Mouse (Mus musculus) small intestine, adult 2 months (tissue): ENCODE data around the gene Bbs9. TPM values are rescaled to one million over a fixed set of nuclear protein-coding genes. Genes with fewer than 3 reads are reported as not detected.
"Not testable (repeated sequence)": the region's sequence is repeated elsewhere in the genome, so short reads cannot be mapped to it uniquely, and the experiment has no call there.

Source experiments
- H3K27ac ChIP-seq: fragments of 200-500 bp; 2 replicates; pipeline ENCODE4 v1.5.1; 2012; ENCODE audit warnings: low read depth, low read length, control low read depth, inconsistent platforms; ENCODE audit not compliant: insufficient read depth
- H3K27me3 ChIP-seq: fragments of 200-500 bp; 2 replicates; pipeline ENCODE4 v1.6.1; 2012; ENCODE audit warnings: mild to moderate bottlenecking, moderate library complexity, low read length, inconsistent platforms; ENCODE audit not compliant: control insufficient read depth, insufficient read depth
- H3K36me3 ChIP-seq: fragments of 200-500 bp; 2 replicates; pipeline ENCODE4 v1.6.1; 2012; ENCODE audit warnings: mild to moderate bottlenecking, low read length, control low read depth, inconsistent platforms; ENCODE audit not compliant: control insufficient read depth, insufficient read depth
- H3K4me1 ChIP-seq: fragments of 200-500 bp; 2 replicates; pipeline ENCODE4 v1.6.1; 2012; ENCODE audit warnings: low read length, inconsistent platforms, mixed read lengths; ENCODE audit not compliant: control insufficient read depth, insufficient read depth, insufficient read length
- H3K4me3 ChIP-seq: fragments of 200-500 bp; 2 replicates; pipeline ENCODE4 v1.5.1; 2012; ENCODE audit warnings: low read depth, mild to moderate bottlenecking, control low read depth, inconsistent platforms, low read length, moderate library complexity
- CTCF ChIP-seq: fragments of 200-500 bp; IDR thresholded peaks from 2 replicates; pipeline ENCODE4 v1.5.1; 2012; ENCODE audit warnings: low read depth, mild to moderate bottlenecking, control low read depth, inconsistent platforms, low read length, moderate library complexity, mixed read lengths; ENCODE audit not compliant: insufficient replicate concordance, insufficient read length; ENCODE audit errors: extremely low read depth
- POLR2A ChIP-seq: fragments of 200-500 bp; IDR thresholded peaks from 2 replicates; pipeline ENCODE4 v1.6.1; 2012; ENCODE audit warnings: low read depth, mild to moderate bottlenecking, control low read depth, inconsistent platforms, low read length, moderate library complexity
- WGBS: fragments of 180-500 bp; shearing (Covaris S2); methylation state at CpG from one replicate; pipeline ENCODE4 v1.1.7; 2018; 5-methylcytosine and 5-hydroxymethylcytosine counted together
- polyA plus RNA-seq: library from polyadenylated mRNA; depleted of rRNA; stranded (reverse); fragments of >200 nt; gene quantifications from 2 replicates; pipeline ENCODE4 v1.2.3, GENCODE M21; 2012

The Bbs9 gene
- polyA plus RNA-seq, 1 experiment: 5.4 TPM

GRCm38 (mm10) chr9:22453501-22453924 is 22.0 kb upstream of the Bbs9 start:
- peaks cover 73% of the 10 kb centered on the region for H3K36me3 ChIP-seq
- WGBS: 93% methylated on average over 10 of the region's 10 CpGs

GRCm38 (mm10) chr9:22453990-22454389 is 21.5 kb upstream of the Bbs9 start, which contains the start of gene Gm17545:
Gene Gm17545, plus strand, starts transcription at chr9:22454290.
- H3K27me3 ChIP-seq, H3K4me1 ChIP-seq, H3K4me3 ChIP-seq, H3K27ac ChIP-seq: not testable (repeated sequence)
- 91% methylated on average over 8 of the region's 8 CpGs for WGBS
- H3K36me3 ChIP-seq: peaks cover 68% of the 10 kb centered on the region

More at GRCm38 (mm10) chr9:22453501-22453924, 22.0 kb upstream of the Bbs9 start:
- no peaks in the 10 kb centered on the region for H3K4me1 ChIP-seq
- no peak overlapping the region for H3K4me3 ChIP-seq
- H3K27me3 ChIP-seq: no peaks in the 10 kb centered on the region
- no peak for TF ChIP-seq POLR2A
- TF ChIP-seq CTCF: no peak
- H3K27ac ChIP-seq: no peak overlapping the region

GRCm38 (mm10) chr9:22455041-22455440 is 20.5 kb upstream of the Bbs9 start:
- TF ChIP-seq POLR2A (no peak), CTCF (no peak)
- Histone ChIP-seq H3K4me3 (no peak overlapping the region), H3K27ac (no peak overlapping the region), H3K36me3 (peaks cover 63% of the 10 kb centered on the region), H3K4me1 (no peaks in the 10 kb centered on the region), H3K27me3 (no peaks in the 10 kb centered on the region)

GRCm38 (mm10) chr9:22457142-22457835 is 18.2 kb upstream of the Bbs9 start:
- H3K4me1 ChIP-seq: no peaks in the 10 kb centered on the region
- TF ChIP-seq CTCF: no peak
- no peaks in the 10 kb centered on the region for H3K27me3 ChIP-seq
- no peak overlapping the region for H3K4me3 ChIP-seq
- no peak overlapping the region for H3K27ac ChIP-seq
- peaks cover 46% of the 10 kb centered on the region for H3K36me3 ChIP-seq
- 82% methylated on average over 11 of the region's 11 CpGs for WGBS

- TF ChIP-seq CTCF (no peak), POLR2A (no peak)
- Histone ChIP-seq H3K4me1 (no peaks in the 10 kb centered on the region), H3K27ac (no peak overlapping the region), H3K4me3 (no peak overlapping the region), H3K27me3 (no peaks in the 10 kb centered on the region), H3K36me3 (peaks cover 14% of the 10 kb centered on the region; the same call in 1 of the 2 replicates)
- 90% methylated on average over 3 of the region's 3 CpGs for WGBS
Measured at GRCm38 (mm10) chr9:22461946-22462345, 13.6 kb upstream of the Bbs9 start.

GRCm38 (mm10) chr9:22466212-22466611 is 9.3 kb upstream of the Bbs9 start:
- TF ChIP-seq POLR2A (no peak), CTCF (no peak)
- WGBS: 93% methylated on average over 5 of the region's 5 CpGs
- H3K27ac ChIP-seq: no peak overlapping the region

GRCm38 (mm10) chr9:22467371-22468169 is 7.9 kb upstream of the Bbs9 start:
- no peaks in the 10 kb centered on the region for H3K27me3 ChIP-seq
- no peaks in the 10 kb centered on the region for H3K4me1 ChIP-seq
- H3K36me3 ChIP-seq: 0 out of 2 replicates have a peak, but pooled peaks cover 3% of the 10 kb centered on the region
- H3K4me3 ChIP-seq: peak overlapping the region; percentile 100
- H3K27ac ChIP-seq: peak overlapping the region; percentile 79
- WGBS: under 1% methylated on average over 71 of the region's 73 CpGs
- TF ChIP-seq CTCF: no peak
- TF ChIP-seq POLR2A: 0 out of 2 replicates have a peak, but pooled peaks have one; percentile 23

More at GRCm38 (mm10) chr9:22466212-22466611, 9.3 kb upstream of the Bbs9 start:
- H3K27me3 ChIP-seq: no peaks in the 10 kb centered on the region
- 0 out of 2 replicates have a peak, but pooled peaks cover 3% of the 10 kb centered on the region for H3K36me3 ChIP-seq
- H3K4me3 ChIP-seq: no peak overlapping the region
- no peaks in the 10 kb centered on the region for H3K4me1 ChIP-seq
